Mouse (Mus musculus): ENCODE data around the gene Lpp. TPM values are rescaled to one million over a fixed set of nuclear protein-coding genes. Genes with fewer than 3 reads are reported as not detected.

Gene Lpp
- polyA plus RNA-seq, 1 experiment from 2014 or later = 50.0 TPM

DNA sequence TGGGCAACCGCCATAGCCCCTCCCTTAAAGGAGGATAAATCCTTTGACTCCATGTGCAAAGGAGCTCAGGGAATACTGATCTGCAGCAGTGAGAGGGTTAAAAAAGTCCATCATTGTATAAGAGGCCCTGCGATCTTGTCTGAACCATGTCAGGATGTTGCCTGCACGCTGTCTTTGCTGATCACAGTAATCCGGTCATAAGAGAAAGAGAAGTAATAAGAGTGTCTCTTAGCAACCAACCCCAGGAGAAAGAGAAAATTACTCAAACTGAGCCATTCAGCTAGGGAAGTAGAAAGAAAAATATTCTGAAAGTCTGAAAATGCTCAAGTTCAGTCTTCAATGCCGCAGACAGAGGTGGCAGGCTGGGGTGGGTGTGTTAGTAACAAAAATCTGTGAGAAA lies 231.0 kb downstream of the Lpp start:
- Histone ChIP-seq H3K4me3 (no peak overlapping the region), H3K4me1 (replicated peaks) (peaks cover 19% of the 10 kb centered on the region), H3K36me3 (no peaks in the 10 kb centered on the region), H3K27ac (ENCODE audit: poor library complexity, severe bottlenecking) (no peak overlapping the region), H3K4me2 (no peak overlapping the region), H3K27me3 (replicated peaks) (no peaks in the 10 kb centered on the region), H3K9ac (no peak overlapping the region), H3K9me3 (replicated peaks) (no peaks in the 10 kb centered on the region)
- WGBS = 73% methylated on average over 5 of the region's 5 CpGs
- no peak for ATAC-seq (ENCODE audit: insufficient number of reproducible peaks, low FRiP score)

DNA sequence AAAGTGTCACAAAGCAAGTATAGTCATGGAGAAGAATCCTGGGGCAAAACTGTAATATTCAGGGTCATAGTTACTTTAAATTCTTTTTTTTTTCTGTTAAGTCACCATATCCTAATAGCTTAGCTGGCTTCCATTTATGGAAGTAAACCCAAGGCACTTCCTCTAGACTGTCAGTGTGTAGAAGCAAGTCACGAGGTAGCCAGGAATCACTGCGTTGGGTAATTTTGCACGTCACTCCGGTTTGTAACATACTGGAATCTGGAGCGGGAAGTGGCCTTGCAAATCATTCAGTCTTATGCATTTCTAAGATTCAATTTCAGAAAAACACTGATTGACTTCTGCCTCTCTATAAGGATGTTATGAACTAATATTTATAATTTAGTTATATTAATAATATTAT lies 232.3 kb downstream of the Lpp start:
- Histone ChIP-seq H3K9ac (no peak overlapping the region), H3K9me3 (replicated peaks) (no peaks in the 10 kb centered on the region), H3K4me1 (replicated peaks) (peaks cover 25% of the 10 kb centered on the region), H3K27me3 (replicated peaks) (no peaks in the 10 kb centered on the region), H3K4me3 (no peak overlapping the region), H3K36me3 (no peaks in the 10 kb centered on the region), H3K4me2 (no peak overlapping the region), H3K27ac (ENCODE audit: poor library complexity, severe bottlenecking) (no peak overlapping the region)
- no peak for ATAC-seq (ENCODE audit: insufficient number of reproducible peaks, low FRiP score)
- WGBS = 88% methylated on average over 5 of the region's 5 CpGs

DNA sequence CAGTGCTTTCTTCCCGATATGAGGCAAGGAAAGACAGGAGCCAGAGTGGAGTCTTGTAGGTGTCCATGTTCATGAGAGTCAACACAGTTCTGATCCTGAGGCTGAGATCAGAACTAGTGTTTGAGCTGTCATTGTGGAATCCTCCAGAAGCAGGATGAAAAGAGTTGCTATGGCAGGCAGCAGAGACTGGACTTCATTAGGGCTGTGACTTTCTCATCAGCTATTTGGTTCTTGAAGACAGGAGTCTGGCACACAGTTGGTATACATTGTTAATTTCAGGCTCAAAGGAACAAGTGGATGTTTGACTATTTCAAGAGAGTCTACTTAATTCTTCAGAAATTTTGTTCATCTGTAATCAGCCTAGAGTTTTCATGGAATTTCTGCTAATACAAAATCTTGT lies 235.5 kb downstream of the Lpp start:
- Histone ChIP-seq H3K27ac (ENCODE audit: poor library complexity, severe bottlenecking) (no peak overlapping the region), H3K4me2 (no peak overlapping the region), H3K9me3 (replicated peaks) (no peaks in the 10 kb centered on the region), H3K36me3 (no peaks in the 10 kb centered on the region), H3K9ac (no peak overlapping the region), H3K4me3 (no peak overlapping the region), H3K4me1 (replicated peaks) (peaks cover 21% of the 10 kb centered on the region), H3K27me3 (replicated peaks) (no peaks in the 10 kb centered on the region)
- WGBS = 70% methylated on average over 1 of the region's 1 CpGs
- ATAC-seq (ENCODE audit: insufficient number of reproducible peaks, low FRiP score) = no peak

DNA sequence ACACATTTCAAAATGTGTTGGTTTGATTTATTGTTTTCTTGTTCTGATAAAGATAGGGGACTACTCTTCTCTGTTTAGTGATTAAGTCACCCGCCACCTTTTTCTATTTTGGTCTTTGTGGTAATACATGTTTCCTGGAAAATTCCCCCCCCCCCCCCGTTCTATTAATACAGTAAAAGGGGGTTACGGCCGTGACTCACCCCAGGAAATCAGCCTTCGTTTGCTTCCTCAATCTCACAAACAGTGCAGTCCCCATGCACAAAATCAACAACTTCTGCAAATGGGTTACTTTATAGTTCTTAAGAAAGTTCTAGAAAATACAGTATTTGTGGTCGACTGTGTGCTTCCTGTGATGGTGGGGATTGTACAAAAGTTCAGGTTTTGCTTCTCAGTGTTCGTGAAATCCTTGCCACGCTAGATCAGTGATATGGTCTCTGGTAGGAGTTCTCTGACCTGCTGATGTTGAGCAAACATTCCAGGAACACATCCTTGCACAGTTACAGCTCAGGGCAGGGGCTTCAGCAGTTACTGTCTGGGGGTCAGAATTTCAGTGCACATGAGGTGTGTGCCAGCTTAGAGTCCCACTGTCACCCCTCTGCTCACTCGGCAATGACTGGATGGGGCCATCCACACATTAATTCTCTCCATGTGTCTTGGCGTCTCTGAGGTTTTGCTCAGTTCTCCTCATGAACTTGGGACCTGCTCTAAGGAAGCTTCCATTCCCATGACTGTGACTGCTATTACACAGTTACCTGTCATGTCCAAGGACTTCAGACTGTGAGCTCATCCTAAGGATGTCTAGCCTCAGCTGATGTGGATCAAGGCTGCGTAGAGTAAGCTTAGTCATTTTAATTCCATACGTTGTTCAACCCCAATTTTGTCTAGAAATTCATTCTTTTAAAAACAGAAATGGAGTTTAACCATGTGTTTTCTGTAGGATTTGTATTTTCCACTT lies 236.2 kb downstream of the Lpp start:
- H3K27ac ChIP-seq (ENCODE audit: poor library complexity, severe bottlenecking) = no peak overlapping the region
- WGBS = 57% methylated on average over 12 of the region's 12 CpGs
- no peak for ATAC-seq (ENCODE audit: insufficient number of reproducible peaks, low FRiP score)

DNA sequence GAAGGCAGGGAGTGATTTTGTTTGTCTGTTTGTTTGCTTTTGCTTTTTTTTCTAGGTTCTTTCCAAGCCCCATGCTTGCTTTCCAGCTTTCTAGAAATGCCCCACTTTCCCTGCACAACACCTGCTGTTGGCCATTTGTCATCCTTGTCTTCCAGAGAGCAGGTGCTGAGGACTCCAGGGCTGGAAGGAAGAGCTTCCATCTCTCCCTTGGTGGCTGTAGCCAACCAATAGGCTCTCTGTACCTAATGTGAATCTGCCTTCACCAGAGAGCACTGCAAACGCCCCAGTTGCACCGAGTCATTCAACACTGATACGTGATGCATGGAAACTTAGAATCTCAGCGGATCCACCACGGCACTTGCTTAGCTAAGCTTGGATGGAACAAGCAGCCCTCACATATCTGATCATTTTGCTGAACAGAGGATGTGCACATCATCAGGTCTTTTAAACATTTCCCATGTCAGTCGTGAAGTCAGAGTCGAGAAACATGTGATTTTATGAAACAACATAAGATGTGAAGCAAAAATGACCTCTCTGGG lies 242.1 kb downstream of the Lpp start:
- no peak for ATAC-seq (ENCODE audit: insufficient number of reproducible peaks, low FRiP score)
- Histone ChIP-seq H3K4me1 (replicated peaks) (0 out of 2 replicates have a peak, but pooled peaks cover 3% of the 10 kb centered on the region), H3K4me3 (no peak overlapping the region), H3K27ac (ENCODE audit: poor library complexity, severe bottlenecking) (no peak overlapping the region), H3K36me3 (no peaks in the 10 kb centered on the region), H3K27me3 (replicated peaks) (no peaks in the 10 kb centered on the region), H3K9me3 (replicated peaks) (no peaks in the 10 kb centered on the region), H3K4me2 (no peak overlapping the region), H3K9ac (no peak overlapping the region)
- whole genome bisulfite sequencing = 84% methylated on average over 7 of the region's 7 CpGs

More for the DNA sequence above, 236.2 kb downstream of the Lpp start:
- Histone ChIP-seq H3K9me3 (replicated peaks) (no peaks in the 10 kb centered on the region), H3K4me1 (replicated peaks) (peaks cover 17% of the 10 kb centered on the region), H3K27me3 (replicated peaks) (no peaks in the 10 kb centered on the region), H3K36me3 (no peaks in the 10 kb centered on the region), H3K4me3 (no peak overlapping the region), H3K4me2 (no peak overlapping the region), H3K9ac (no peak overlapping the region)

DNA sequence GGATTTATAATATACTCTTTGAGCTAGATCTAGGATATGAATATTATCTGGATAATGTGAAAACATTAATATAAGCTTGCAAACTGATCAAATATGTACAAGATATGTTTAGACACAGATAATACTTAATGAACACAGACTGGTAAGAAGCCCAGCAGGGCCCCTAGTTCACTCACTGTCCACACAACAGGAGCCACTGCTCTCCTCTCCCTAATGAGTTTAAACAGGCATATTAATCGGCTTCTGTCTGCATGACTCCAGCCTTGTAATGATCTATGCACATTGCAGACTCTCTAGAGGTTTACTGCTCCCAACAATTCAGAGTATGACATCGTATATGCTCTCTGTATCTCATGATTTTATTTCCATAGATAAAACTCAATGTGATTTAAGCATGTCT lies 243.6 kb downstream of the Lpp start:
- no peak overlapping the region for H3K4me3 ChIP-seq
- 88% methylated on average over 2 of the region's 2 CpGs for WGBS
- no peak overlapping the region for H3K9ac ChIP-seq
- H3K4me1 ChIP-seq (replicated peaks) = 0 out of 2 replicates have a peak, but pooled peaks cover 8% of the 10 kb centered on the region
- ATAC-seq (ENCODE audit: insufficient number of reproducible peaks, low FRiP score) = no peak
- no peak overlapping the region for H3K4me2 ChIP-seq
- no peaks in the 10 kb centered on the region for H3K9me3 ChIP-seq (replicated peaks)
- no peaks in the 10 kb centered on the region for H3K36me3 ChIP-seq
- no peaks in the 10 kb centered on the region for H3K27me3 ChIP-seq (replicated peaks)
- no peak overlapping the region for H3K27ac ChIP-seq (ENCODE audit: poor library complexity, severe bottlenecking)

DNA sequence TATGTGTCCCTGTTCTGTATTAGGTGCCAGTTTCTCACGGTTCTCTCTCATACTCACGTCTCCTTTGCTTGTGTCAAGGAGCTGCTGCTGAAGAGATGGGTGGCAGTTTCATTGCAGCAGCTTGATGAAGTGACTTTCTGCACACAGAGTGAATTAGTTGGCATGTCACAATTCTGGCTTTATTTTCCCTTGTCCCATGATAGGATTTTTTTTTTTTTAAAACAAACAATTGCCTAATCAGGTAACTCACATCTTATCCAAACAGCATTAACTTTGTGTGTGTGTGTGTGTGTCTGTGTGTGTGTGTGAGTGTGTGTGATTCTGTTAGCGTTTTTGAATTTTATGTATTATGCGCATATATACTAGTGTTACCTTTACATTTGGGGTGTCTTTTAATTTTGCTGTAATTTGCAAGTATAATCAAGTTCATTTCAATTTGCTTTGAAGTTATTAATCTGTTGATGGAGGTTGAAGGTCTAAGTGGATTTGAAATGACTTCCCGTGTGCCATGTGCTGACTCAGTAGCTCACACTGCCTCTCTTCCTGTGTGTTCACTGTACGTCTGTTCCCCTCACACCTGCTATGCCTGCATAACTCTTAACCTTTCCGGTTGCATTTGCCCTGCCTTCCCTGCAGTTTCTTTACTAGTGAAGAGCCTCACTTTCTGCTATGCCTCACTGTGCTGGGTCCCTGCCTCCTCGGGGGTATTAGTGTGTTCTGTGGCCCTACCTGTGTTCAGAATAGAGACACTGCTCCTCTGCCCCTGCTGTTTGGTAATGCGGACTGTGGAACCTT lies 247.9 kb downstream of the Lpp start:
- no peak overlapping the region for H3K27ac ChIP-seq (ENCODE audit: poor library complexity, severe bottlenecking)
- no peaks in the 10 kb centered on the region for H3K36me3 ChIP-seq
- no peaks in the 10 kb centered on the region for H3K27me3 ChIP-seq (replicated peaks)
- WGBS = 83% methylated on average over 9 of the region's 9 CpGs
- 0 out of 2 replicates have a peak, but pooled peaks cover 14% of the 10 kb centered on the region for H3K4me1 ChIP-seq (replicated peaks)
- H3K4me3 ChIP-seq = no peak overlapping the region
- H3K4me2 ChIP-seq = no peak overlapping the region
- H3K9me3 ChIP-seq (replicated peaks) = no peaks in the 10 kb centered on the region
- no peak for ATAC-seq (ENCODE audit: insufficient number of reproducible peaks, low FRiP score)
- no peak overlapping the region for H3K9ac ChIP-seq

DNA sequence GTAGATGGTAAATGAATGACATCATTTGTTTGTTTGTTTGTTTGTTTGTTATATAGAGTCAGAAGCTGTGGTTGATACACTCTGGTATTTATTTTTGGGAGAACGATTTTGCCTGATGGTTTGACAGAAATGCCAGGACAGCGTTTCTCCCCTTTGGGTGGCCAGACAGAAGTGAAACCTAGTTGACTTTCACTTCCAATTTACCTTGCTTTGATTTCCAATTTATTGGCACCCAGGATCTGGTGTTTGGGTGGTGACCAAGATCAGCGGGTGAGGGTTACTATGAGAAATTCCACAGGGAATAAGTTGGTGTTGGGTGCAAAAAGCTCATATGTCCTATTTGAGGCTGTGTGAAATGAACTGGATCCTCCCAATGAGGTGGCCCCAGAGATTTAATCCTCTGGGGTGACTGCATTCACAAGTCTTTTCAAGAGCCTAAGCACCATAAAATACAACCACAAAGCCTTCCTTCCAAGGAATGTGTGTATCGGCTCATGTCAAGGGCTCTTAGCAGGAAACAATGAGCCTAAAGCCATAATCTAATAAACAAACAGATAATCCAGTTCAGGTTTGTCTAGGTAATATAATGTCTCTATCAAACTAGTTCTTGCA lies 249.8 kb downstream of the Lpp start:
- H3K4me2 ChIP-seq = no peak overlapping the region

DNA sequence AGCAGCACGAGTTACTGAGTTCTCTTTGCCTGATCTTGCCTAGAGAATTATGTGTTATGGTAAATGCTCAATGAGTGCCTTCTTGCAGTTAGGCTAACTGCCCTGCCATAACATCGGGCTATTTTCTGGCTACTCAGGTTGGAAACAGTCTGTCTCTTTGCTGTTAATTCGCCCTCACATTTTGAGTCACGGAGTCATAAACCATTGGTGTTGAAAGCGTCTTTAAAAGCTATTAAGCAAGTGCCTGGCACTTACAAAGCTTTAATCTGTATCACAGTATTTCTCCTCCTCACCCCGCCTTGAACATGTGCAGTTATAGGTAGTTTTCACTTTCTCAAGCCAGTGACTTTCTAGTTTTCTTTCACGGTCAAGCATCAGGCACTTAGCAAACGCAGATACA lies 250.8 kb downstream of the Lpp start:
- H3K4me3 ChIP-seq = no peak overlapping the region
- H3K4me2 ChIP-seq = no peak overlapping the region
- ATAC-seq (ENCODE audit: insufficient number of reproducible peaks, low FRiP score) = no peak
- H3K9ac ChIP-seq = no peak overlapping the region
- peaks cover 20% of the 10 kb centered on the region for H3K4me1 ChIP-seq (replicated peaks)
- WGBS = 79% methylated on average over 8 of the region's 8 CpGs
- H3K27me3 ChIP-seq (replicated peaks) = no peaks in the 10 kb centered on the region
- no peaks in the 10 kb centered on the region for H3K9me3 ChIP-seq (replicated peaks)
- H3K36me3 ChIP-seq = no peaks in the 10 kb centered on the region
- H3K27ac ChIP-seq (ENCODE audit: poor library complexity, severe bottlenecking) = no peak overlapping the region

More for the DNA sequence above, 249.8 kb downstream of the Lpp start:
- Histone ChIP-seq H3K27ac (ENCODE audit: poor library complexity, severe bottlenecking) (no peak overlapping the region), H3K9me3 (replicated peaks) (no peaks in the 10 kb centered on the region), H3K27me3 (replicated peaks) (no peaks in the 10 kb centered on the region), H3K4me1 (replicated peaks) (peaks cover 20% of the 10 kb centered on the region), H3K4me3 (no peak overlapping the region), H3K36me3 (no peaks in the 10 kb centered on the region), H3K9ac (no peak overlapping the region)
- WGBS = 85% methylated on average over 4 of the region's 4 CpGs
- no peak for ATAC-seq (ENCODE audit: insufficient number of reproducible peaks, low FRiP score)

DNA sequence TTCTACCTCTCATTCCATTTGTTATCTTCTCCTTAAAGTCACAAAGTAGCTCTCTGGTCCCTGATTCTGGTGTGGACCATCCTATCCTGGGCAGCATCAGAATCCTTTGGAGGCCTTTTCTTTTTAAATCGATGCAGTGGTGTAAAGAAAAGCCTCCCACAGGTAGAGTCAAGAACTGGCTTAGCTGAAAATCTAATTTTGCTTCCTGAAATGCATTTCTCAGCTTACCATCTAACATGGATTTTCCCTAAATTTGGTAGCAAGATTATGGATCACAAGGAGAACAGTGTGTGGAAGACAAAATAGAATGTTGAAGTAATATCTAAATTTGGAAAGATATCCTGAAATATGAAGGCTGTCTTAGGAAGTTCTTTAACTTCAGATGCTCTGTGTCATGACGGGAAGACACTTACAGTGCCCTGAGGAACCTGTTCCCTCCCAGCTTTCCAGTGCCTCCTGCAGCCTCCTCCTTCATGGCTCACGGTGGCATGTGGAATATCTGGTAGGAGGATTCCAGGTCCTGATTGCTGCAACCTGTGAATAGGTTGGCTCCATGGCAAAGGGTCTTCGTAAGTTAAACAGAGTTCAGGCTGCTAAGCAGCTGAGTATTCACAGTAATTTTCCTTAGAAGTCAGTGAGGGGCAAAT lies 251.6 kb downstream of the Lpp start:
- H3K9me3 ChIP-seq (replicated peaks) = no peaks in the 10 kb centered on the region
- no peaks in the 10 kb centered on the region for H3K27me3 ChIP-seq (replicated peaks)
- ATAC-seq (ENCODE audit: insufficient number of reproducible peaks, low FRiP score) = no peak
- peaks cover 20% of the 10 kb centered on the region for H3K4me1 ChIP-seq (replicated peaks)
- no peaks in the 10 kb centered on the region for H3K36me3 ChIP-seq
- H3K9ac ChIP-seq = no peak overlapping the region
- H3K4me3 ChIP-seq = no peak overlapping the region
- no peak overlapping the region for H3K4me2 ChIP-seq
- WGBS = 69% methylated on average over 4 of the region's 4 CpGs
- H3K27ac ChIP-seq (ENCODE audit: poor library complexity, severe bottlenecking) = no peak overlapping the region

All from heart, embryonic 12.5 days (tissue).